Mouse (Mus musculus): ENCODE measurements around the gene Mylk4. TPM values are rescaled to one million over a fixed set of nuclear protein-coding genes. Genes with fewer than 3 reads are reported as not detected.

The Mylk4 gene
- total RNA-seq, 2 experiments from 2014 or later: 3.1 to 4.9 TPM

DNA sequence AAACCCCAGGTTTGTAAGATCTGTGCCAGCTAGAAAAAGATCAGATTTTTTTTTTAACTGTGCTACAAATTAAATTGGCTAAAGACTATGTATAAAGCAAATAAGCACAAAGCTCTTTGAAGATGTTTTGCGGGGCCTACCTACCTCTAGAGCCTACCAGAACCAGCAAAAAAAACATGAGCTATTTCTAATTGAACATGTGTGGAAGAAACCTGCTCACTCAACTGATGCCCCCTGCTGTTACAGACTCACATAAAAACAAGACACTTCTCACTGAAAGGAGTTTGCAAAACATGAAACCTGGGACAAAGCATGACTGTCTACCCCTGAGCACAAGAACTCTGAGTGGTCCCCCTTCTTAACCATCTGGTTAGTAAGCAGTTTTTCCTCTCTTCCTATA is 13.3 kb upstream of the Mylk4 start:
- DNase-seq (ENCODE audit: low spot score in 2 of 2): no peak

- DNase-seq (ENCODE audit: low spot score in 2 of 2): no peak
Observed at GRCm38 (mm10) chr13:32795166-32795565, 11.4 kb upstream of the Mylk4 start.

GRCm38 (mm10) chr13:32794619-32795018 is 10.9 kb upstream of the Mylk4 start:
- DNase-seq (ENCODE audit: low spot score in 2 of 2): no peak

- DNase-seq (ENCODE audit: low spot score in 2 of 2): no peak
Observed at GRCm38 (mm10) chr13:32789781-32790180, 6.0 kb upstream of the Mylk4 start.

DNA sequence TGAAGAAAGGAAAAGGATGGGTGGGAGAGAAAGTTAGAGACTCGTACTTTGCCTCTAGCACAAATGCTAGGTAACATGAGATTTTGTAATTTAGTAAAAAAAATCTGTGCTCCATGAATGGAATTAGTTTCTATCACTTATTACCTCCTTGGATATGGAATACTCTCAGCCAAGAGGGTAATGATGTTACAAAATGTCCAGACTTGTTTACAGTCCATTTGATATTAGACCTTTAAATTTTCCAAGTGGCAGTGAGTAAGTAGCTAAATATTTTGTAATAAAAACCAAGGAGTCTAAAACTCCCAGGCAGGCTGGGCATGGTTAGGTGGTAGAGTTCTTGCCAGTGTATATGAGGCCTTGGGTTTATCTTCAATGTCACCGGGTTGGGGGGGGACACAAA is 3.8 kb upstream of the Mylk4 start:
- no peak for DNase-seq (ENCODE audit: low spot score in 2 of 2)

GRCm38 (mm10) chr13:32783055-32783454 is 699 bp downstream of the Mylk4 start:
- DNase-seq (ENCODE audit: low spot score in 2 of 2): no peak

- no peak for DNase-seq (ENCODE audit: low spot score in 2 of 2)
Observed at GRCm38 (mm10) chr13:32778861-32779260, 4.9 kb downstream of the Mylk4 start.

DNA sequence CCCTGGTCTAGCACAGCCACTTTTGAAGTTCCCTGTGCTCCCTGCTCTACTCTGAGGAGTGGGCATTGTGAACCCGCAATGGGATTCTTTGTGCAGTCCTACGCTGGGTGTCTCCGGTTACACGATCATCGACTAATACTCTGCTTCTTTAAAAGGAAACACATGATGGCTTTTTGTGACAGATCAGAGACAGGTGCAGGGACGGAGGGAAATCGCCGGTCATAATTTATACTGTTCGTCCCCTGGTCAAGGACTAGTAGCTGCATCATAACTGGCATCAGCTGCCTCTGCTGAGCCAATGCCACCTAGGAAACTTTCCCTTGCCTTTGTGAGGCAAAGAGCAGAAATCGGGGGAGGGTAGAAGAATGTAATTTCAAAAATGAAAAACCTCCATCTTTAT is 7.4 kb downstream of the Mylk4 start:
- no peak for DNase-seq (ENCODE audit: low spot score in 2 of 2)

DNA sequence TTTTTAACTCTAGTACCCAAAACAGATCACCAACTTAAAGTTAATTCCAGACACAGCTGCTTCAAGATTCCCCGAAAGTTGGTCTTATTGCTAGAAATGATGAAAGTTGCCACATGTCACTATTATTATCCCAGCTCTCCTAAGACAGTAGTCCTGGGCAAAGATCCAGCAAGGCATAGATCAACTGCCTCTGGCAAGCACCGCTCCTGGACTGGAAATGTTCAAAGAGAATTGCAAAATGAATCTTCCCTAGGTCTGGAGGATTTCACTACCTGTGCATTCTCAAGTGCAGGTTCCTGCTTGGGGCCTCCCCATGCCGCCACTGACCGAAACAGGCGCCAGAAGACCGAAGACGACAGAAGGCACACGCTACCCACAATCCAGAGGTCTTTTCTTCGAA is 7.9 kb downstream of the Mylk4 start:
- no peak for DNase-seq (ENCODE audit: low spot score in 2 of 2)

- no peak for DNase-seq (ENCODE audit: low spot score in 2 of 2)
Observed at GRCm38 (mm10) chr13:32769960-32770359, 13.8 kb downstream of the Mylk4 start.

DNA sequence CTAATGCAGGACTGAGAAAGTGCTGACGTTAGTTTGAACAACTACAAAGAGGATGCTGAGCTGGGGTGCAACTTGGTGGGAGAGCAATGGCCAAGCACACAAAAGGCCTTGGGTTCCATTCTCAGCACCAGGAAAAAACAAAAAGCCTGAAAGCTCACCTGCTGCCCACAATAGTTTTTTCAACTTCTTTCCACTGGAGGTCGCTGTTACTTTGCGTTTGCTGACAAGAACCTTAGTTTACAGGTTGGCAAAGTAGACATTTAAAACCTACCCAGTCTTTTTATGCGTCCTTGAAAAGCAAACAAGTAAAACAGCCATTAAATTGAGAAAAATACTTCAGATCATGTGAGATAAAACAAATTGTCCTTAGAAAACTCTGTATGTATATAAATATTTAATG is 15.7 kb downstream of the Mylk4 start:
- no peak for DNase-seq (ENCODE audit: low spot score in 2 of 2)

GRCm38 (mm10) chr13:32764448-32764847 is 19.3 kb downstream of the Mylk4 start:
- no peak for DNase-seq (ENCODE audit: low spot score in 2 of 2)

- DNase-seq (ENCODE audit: low spot score in 2 of 2): no peak
Observed at GRCm38 (mm10) chr13:32763141-32763540, 20.6 kb downstream of the Mylk4 start.

- DNase-seq (ENCODE audit: low spot score in 2 of 2): no peak
Observed at GRCm38 (mm10) chr13:32760795-32761194, 23.0 kb downstream of the Mylk4 start.

GRCm38 (mm10) chr13:32759036-32759435 is 24.7 kb downstream of the Mylk4 start:
- no peak for DNase-seq (ENCODE audit: low spot score in 2 of 2)

DNA sequence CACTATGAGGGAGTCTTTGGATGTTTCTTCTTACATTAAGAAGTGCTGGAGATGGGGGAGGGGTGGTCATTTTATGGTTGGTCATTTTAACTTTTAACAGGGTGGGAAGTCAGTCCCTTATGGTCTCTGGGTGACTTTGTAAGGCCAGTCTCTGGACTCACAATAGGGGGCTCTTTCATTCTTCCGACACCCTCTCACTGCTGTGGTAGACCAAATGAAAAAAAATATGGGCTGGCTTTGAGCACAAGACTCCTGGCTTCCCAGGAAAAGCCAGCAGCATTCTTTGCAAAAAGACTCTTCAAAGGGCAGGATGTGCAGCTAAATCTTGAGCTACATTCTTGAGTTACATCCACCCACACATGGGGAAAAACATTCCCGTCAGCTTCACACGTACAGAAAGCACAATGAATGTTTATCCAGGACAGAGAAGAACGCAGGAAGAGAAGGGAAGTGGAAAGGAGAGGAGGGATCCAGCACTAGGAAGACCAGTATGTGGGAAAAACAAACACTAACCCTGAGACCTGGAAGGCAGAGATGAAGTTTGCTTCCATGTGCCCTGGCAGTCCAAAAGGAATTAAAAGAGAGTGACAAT is 31.6 kb downstream of the Mylk4 start:
- DNase-seq (ENCODE audit: low spot score in 2 of 2): no peak

DNA sequence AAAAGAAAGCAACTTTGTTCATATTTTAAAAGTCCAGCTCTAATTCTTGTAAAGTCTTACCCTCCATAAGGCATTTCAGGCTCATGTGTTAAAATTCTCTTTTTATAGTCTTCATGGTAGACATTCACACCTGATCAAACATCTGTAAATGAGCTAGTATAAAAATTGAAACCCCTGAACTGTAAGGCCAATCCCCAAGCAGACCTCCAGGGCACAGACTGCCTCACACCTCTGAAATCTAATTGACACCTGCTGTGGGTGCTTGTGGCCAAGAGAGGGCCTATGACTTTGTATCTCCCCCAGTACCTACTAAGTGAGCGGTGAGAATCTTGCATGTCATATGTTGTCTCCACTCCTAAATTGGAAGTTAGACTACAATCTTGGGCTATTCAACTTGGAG is 33.2 kb downstream of the Mylk4 start:
- no peak for DNase-seq (ENCODE audit: low spot score in 2 of 2)

DNA sequence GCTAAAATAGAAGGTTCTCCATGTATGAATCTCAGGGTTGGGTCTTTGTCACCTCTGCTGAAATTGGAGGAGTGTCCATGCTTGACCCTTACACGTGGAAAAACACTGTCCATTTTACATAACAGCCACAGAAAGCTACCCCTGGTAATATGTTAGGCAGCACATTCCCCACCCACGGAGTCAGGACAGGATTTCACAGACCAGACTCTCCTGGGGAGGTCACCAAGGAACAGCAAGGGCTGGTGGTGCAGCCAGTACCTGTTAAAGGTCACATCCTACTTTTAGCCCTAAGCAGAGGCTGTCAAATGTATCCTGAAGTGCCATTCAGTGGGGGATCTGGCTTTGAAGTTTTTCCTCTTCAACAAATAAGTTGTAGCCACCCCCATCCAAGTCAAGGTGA is 35.3 kb downstream of the Mylk4 start:
- DNase-seq (ENCODE audit: low spot score in 2 of 2): no peak

- no peak for DNase-seq (ENCODE audit: low spot score in 2 of 2)
Observed at GRCm38 (mm10) chr13:32741161-32741560, 42.6 kb downstream of the Mylk4 start.

- no peak for DNase-seq (ENCODE audit: low spot score in 2 of 2)
Observed at GRCm38 (mm10) chr13:32731283-32731682, 52.5 kb downstream of the Mylk4 start.

DNA sequence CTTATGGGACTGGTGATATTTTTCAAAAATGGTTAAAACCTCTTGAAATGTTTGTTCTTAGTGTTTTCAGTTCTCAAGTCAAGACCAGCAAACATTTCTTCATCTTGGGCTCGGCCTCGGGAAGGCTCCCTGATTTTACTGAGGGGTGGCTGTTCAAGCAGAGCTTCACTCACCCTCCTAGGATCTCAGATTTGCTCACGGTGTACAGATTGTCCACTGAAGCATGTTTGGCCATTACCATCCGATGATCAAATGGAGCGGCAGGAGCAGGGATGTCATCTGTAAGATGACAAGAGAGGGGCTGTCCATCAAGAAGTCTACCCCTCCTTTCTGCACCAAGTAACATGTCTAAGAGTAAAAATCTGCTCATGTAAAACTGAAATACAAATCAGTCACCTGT is 59.1 kb downstream of the Mylk4 start:
- DNase-seq (ENCODE audit: low spot score in 2 of 2): no peak

DNA sequence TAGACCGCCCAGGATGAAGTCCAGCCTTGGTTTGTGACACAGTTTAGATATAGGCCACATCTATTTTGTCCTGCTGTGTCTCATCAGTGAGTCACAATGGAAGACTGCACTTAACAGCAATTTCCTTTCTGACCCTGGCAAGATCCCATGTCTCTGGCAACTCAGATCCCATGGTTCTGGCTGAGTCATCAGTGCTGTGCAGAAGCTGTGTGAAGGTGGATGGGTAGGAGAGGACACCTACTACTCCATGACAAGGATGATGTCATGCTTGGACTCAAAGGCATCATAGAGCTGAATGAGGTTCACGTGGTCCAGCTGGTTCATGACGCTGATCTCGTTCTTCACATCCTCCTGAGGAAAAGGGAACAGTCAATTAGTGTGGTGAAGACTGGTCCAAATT is 62.0 kb downstream of the Mylk4 start:
- no peak for DNase-seq (ENCODE audit: low spot score in 2 of 2)

- DNase-seq (ENCODE audit: low spot score in 2 of 2): no peak
Observed at GRCm38 (mm10) chr13:32719284-32719683, 64.5 kb downstream of the Mylk4 start.

DNA sequence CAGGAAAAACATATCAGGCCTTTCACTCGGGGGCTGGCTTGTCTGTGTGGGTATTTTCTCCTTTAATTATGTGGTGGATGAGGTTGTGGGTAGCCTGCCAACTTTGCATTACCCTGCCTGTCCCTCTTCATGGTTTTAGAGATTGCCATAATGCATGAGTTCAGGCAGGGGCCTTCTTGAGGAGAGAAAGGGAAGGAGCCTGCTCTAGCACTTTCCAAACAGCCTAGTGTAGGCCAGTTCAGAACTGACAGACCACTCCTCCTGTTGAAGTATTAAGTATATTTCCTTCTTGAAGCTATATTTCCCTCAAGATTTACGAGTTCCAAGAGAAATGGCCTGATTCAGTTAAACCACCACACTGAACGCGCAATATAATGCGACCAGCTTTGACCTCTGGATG is 66.0 kb downstream of the Mylk4 start:
- DNase-seq (ENCODE audit: low spot score in 2 of 2): no peak
